Mouse (Mus musculus) kidney, embryonic 16.5 days (tissue): ENCODE results near the gene Rfc1. TPM values are rescaled to one million over a fixed set of nuclear protein-coding genes. Genes with fewer than 3 reads are reported as not detected.
"Not testable (repeated sequence)": the region's sequence is repeated elsewhere in the genome, so short reads cannot be mapped to it uniquely, and the experiment has no call there.

Source experiments
- ATAC-seq: fragments of 200-750 bp; cut with Nextera tagmentation; 2 replicates; pipeline ENCODE4 v1.8.0; 2017; ENCODE audit warnings: moderate TSS enrichment; ENCODE audit not compliant: low FRiP score, low TSS enrichment
- H3K27ac ChIP-seq: fragments of 300-500 bp; sonication (generic); 2 replicates; pipeline ENCODE4 v1.5.1; 2014; ENCODE audit warnings: low read length
- H3K27me3 ChIP-seq: fragments of 300-500 bp; sonication (generic); 2 replicates; pipeline ENCODE4 v1.6.1; 2014; ENCODE audit warnings: low read length, control low read depth, mixed read lengths; ENCODE audit not compliant: insufficient read depth
- H3K36me3 ChIP-seq: fragments of 300-500 bp; sonication (generic); 2 replicates; pipeline ENCODE4 v1.6.1; 2014; ENCODE audit warnings: low read length, control low read depth, mixed read lengths; ENCODE audit not compliant: insufficient read depth
- H3K4me1 ChIP-seq: fragments of 300-500 bp; sonication (generic); 2 replicates; pipeline ENCODE4 v1.6.1; 2014; ENCODE audit warnings: low read length, control low read depth, mixed read lengths; ENCODE audit not compliant: insufficient read depth
- H3K4me2 ChIP-seq: fragments of 300-500 bp; sonication (generic); replicated peaks from 2 replicates; pipeline ENCODE4 v1.6.1; 2014; ENCODE audit warnings: low read depth, low read length
- H3K4me3 ChIP-seq: fragments of 300-500 bp; sonication (generic); 2 replicates; pipeline ENCODE4 v1.5.1; 2014; ENCODE audit warnings: mild to moderate bottlenecking, low read length
- H3K9ac ChIP-seq: fragments of 300-500 bp; sonication (generic); replicated peaks from 2 replicates; pipeline ENCODE4 v1.6.1; 2014; ENCODE audit warnings: low read length
- H3K9me3 ChIP-seq: fragments of 300-500 bp; sonication (generic); 2 replicates; pipeline ENCODE4 v1.6.1; 2016; ENCODE audit warnings: low read length, control low read depth
- WGBS: fragments of 180-500 bp; shearing (Covaris S2); extraction: QIAGEN DNeasy Blood & Tissue Kit; methylation state at CpG from one replicate; pipeline ENCODE4 v1.1.7; 2014; 5-methylcytosine and 5-hydroxymethylcytosine counted together
- polyA plus RNA-seq: library from polyadenylated mRNA; unstranded; fragments of >200 nt; fragmentation: Nextera tagmentation; extraction: Ambion mirVana; gene quantifications from 2 replicates; pipeline ENCODE4 v1.2.1, GENCODE M21; 2015

Rfc1 gene
- polyA plus RNA-seq, 1 experiment from 2014 or later: 70.8 TPM

DNA sequence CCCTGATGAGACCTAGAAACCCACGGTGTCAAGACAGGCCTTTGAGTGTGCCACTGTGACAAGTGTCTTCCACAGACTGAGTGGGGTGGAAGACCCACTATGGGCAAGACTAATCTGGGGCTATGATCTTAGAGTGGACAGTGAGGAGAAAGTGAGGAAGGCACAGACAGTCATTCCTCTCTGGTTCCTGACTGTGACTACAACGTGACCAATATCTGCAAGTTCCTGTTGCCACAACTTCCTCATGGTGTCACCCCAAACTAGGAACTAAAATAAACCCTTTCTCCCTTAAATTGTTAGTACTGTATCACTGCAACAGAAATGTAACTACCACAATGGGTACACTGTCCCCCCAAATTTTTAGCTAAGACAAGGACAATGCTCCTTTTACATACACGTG is 26.6 kb downstream of the Rfc1 start:
- H3K9ac ChIP-seq: no peak overlapping the region
- no peaks in the 10 kb centered on the region for H3K4me1 ChIP-seq
- 96% methylated on average over 3 of the region's 3 CpGs for WGBS
- H3K27me3 ChIP-seq: no peaks in the 10 kb centered on the region
- no peak overlapping the region for H3K4me3 ChIP-seq
- no peak overlapping the region for H3K27ac ChIP-seq
- ATAC-seq: no peak
- no peak overlapping the region for H3K4me2 ChIP-seq
- H3K9me3 ChIP-seq: no peaks in the 10 kb centered on the region
- H3K36me3 ChIP-seq: peaks cover 39% of the 10 kb centered on the region

DNA sequence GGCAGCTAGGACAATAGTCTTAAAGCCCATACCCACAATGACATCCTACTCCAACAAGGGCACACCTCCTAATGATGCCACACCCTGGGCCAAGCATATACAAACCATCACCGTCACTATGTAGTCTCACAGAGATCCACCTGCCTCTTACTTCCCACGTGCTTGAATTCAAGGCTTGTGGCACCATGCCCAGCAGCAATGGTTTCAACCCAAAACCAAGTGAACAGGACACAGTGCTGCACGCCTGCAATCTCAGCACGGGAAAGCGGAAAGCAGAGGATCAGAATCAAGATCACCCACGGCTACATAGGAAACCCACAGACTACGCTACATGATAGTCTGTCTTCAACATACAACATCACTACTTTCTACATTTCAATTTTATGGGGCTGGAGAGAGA is 27.3 kb downstream of the Rfc1 start:
- Histone ChIP-seq H3K9me3 (no peaks in the 10 kb centered on the region), H3K36me3 (peaks cover 37% of the 10 kb centered on the region), H3K4me1 (no peaks in the 10 kb centered on the region), H3K4me3 (no peak overlapping the region), H3K4me2 (no peak overlapping the region), H3K27me3 (no peaks in the 10 kb centered on the region), H3K9ac (no peak overlapping the region), H3K27ac (no peak overlapping the region)
- WGBS: 94% methylated on average over 7 of the region's 7 CpGs
- ATAC-seq: no peak

DNA sequence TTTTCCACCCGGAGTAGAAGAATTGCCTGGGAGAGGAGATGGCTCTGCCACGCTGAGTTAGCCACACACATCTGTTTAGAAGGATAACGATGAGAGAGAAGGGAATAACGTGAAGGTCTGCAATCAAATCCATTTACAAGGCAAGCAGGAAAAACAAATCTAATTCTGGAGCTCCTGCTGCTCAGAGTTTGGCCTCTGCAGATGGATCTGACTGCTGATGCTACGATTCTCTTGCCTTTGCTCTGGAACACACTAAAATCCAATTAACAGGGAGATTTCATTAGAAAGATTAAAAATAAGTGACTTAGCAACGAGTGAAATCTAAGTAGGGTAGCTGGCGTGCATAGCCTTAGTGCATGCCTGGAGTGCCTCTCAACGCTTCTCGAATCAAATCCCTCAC is 30.0 kb downstream of the Rfc1 start:
- peaks cover 30% of the 10 kb centered on the region for H3K36me3 ChIP-seq
- 78% methylated on average over 9 of the region's 9 CpGs for WGBS

DNA sequence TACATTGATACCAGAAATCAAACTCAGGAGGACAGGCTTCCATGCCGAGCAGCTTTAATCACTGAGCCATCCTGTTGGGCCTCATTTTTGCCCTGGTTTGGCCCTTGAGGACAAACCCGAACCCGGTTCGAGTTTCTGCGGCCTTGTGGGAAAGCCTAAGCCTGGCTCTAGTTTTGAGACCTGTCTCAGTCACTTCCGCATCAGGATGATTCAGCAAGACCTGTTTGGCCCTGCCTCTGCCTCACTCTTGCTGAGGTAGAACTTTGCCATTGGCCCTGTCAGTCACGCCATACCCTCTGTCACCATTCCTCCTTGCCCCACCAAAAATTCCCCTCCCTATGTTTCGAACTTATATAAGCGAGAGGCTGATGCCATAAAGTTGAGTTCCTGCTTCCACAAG is 35.3 kb downstream of the Rfc1 start:
- Histone ChIP-seq H3K27ac (no peak overlapping the region), H3K36me3 (peaks cover 27% of the 10 kb centered on the region; the same call in 1 of the 2 replicates), H3K9ac (no peak overlapping the region), H3K4me2 (no peak overlapping the region), H3K27me3 (no peaks in the 10 kb centered on the region), H3K9me3 (no peaks in the 10 kb centered on the region), H3K4me3 (no peak overlapping the region), H3K4me1 (no peaks in the 10 kb centered on the region)
- no peak for ATAC-seq
- 93% methylated on average over 9 of the region's 9 CpGs for WGBS

More for the DNA sequence above, 30.0 kb downstream of the Rfc1 start:
- Histone ChIP-seq H3K4me3 (no peak overlapping the region), H3K9me3 (no peaks in the 10 kb centered on the region), H3K4me1 (no peaks in the 10 kb centered on the region), H3K27me3 (no peaks in the 10 kb centered on the region), H3K4me2 (no peak overlapping the region), H3K27ac (no peak overlapping the region), H3K9ac (no peak overlapping the region)
- ATAC-seq: no peak

DNA sequence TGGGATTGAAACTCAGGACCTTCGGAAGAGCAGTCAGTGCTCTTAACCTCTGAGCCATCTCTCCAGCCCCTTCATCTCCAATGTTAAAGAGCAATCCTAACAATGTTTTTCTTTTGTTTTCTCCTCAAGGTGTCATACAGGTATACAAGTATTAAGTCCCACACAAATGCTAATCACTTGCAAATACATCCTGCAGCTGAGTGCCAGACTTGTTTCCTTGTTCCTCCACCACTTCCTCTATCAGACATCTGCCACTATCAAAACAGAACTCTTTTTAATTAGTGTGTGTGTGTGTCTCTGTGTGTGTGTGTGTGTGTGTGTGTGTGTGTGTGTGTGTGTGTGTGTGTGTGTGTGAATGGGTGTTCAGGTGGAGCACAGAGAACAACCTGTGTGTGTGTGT is 35.8 kb downstream of the Rfc1 start:
- not testable (repeated sequence) for H3K4me3 ChIP-seq, H3K4me1 ChIP-seq, H3K9me3 ChIP-seq, ATAC-seq, H3K9ac ChIP-seq, H3K27me3 ChIP-seq, H3K4me2 ChIP-seq, H3K27ac ChIP-seq
- peaks cover 24% of the 10 kb centered on the region; the same call in 1 of the 2 replicates for H3K36me3 ChIP-seq
- 97% methylated on average over 1 of the region's 1 CpGs for WGBS

DNA sequence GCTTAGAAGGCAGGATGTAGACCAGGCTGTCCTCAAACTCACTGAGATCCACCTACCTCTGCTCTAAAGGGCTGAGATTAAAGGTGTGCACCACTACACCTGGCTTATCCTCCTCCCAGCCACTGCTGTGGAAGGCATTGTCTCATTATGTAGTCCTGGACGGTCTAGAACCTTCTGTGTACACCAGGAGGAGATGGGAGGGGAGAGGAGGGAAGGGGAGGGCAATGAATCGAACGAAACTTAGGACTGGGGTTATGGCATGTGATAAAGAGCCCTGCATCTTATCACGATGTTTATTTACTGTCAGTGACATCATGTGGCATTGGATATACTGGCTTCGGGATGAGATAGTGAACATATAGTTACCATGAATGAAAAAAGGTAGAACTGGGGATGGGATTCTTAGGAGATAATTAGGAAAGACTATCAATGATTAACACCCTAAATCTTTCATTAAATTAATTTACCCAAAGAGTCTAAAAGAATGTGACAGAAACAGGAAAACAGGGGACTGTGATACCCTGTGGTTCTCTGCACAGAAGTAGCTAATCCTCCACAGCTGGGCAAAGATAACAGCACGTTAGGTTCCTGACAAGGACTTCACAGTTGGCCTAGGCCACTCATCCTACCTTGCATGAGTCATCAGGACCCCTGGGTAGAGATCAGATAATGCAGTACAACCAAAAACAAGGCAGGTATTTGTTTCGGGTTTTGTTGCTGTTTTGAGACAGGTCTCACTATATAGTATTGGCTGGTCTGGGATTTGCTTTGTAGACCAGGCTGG is 37.1 kb downstream of the Rfc1 start:
- no peaks in the 10 kb centered on the region for H3K9me3 ChIP-seq
- no peak for ATAC-seq
- H3K27ac ChIP-seq: no peak overlapping the region
- no peak overlapping the region for H3K4me3 ChIP-seq
- no peaks in the 10 kb centered on the region for H3K4me1 ChIP-seq
- H3K9ac ChIP-seq: no peak overlapping the region
- peaks cover 26% of the 10 kb centered on the region for H3K36me3 ChIP-seq
- WGBS: 85% methylated on average over 7 of the region's 7 CpGs
- no peak overlapping the region for H3K4me2 ChIP-seq
- H3K27me3 ChIP-seq: no peaks in the 10 kb centered on the region

DNA sequence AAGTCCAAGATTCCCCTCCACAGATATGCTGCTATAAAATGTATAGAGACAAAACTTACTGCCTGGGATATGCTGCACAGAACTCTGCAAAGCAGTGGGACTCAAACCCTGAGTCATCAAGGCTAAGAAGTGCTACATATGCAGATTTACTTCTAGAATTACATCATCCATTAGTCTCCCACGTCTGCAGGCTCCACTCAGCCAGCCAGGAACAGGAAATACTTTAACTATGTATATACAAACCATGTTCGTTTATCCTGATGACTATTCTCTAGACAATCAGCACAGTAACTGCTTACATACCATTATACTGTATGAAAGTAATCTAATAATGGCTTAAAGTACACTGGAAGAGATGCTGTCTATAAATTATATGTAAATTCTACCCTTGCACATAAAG is 41.2 kb downstream of the Rfc1 start:
- Histone ChIP-seq H3K27ac (no peak overlapping the region), H3K36me3 (peaks cover 44% of the 10 kb centered on the region), H3K9ac (no peak overlapping the region), H3K4me3 (no peak overlapping the region), H3K9me3 (no peaks in the 10 kb centered on the region), H3K27me3 (no peaks in the 10 kb centered on the region), H3K4me2 (no peak overlapping the region), H3K4me1 (no peaks in the 10 kb centered on the region)
- 32% methylated on average over 2 of the region's 2 CpGs for WGBS
- no peak for ATAC-seq

DNA sequence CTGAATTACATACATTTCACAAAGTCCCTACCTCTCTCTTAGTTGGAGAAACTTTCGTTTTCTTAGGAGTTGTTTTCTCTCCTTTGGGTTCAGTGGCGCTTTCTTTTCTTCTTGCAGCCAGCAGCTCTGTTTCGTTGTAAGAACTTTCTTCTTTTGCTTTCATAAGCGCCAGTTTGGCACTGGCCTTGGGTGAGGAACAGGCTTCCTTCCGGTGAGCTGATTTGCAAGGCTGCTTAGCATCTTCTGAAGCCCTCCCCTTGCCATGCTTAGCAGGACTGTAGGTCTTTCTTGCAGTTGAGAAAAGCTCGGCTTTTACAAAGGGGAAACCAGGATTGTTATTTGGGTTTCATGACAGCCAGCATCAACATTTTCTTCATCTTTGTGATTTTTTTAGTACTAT is 41.8 kb downstream of the Rfc1 start:
- Histone ChIP-seq H3K9me3 (no peaks in the 10 kb centered on the region), H3K27ac (no peak overlapping the region), H3K27me3 (no peaks in the 10 kb centered on the region), H3K36me3 (peaks cover 47% of the 10 kb centered on the region), H3K4me2 (no peak overlapping the region), H3K9ac (no peak overlapping the region), H3K4me1 (no peaks in the 10 kb centered on the region), H3K4me3 (no peak overlapping the region)
- ATAC-seq: no peak
- WGBS: 93% methylated on average over 6 of the region's 6 CpGs

DNA sequence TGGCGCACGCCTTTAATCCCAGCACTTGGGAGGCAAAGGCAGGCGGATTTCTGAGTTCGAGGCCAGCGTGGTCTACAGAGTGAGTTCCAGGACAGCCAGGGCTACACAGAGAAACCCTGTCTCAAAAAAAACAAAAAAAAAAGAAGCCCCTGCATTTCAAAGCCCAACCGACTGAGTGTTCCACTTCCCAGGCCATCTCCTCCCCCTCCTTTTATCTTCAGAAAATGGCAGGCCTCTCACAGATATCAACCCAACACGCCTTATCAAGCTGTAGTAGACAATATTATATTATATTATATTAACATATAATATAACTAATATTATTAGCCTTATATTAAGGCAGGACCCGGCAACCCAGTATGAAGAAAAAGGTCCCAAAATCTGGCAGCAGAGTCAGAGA is 46.5 kb downstream of the Rfc1 start:
- not testable (repeated sequence) for H3K4me1 ChIP-seq, H3K27me3 ChIP-seq, H3K27ac ChIP-seq, H3K9me3 ChIP-seq, ATAC-seq, H3K9ac ChIP-seq, H3K4me2 ChIP-seq, H3K4me3 ChIP-seq
- 86% methylated on average over 8 of the region's 8 CpGs for WGBS
- H3K36me3 ChIP-seq: peaks cover 73% of the 10 kb centered on the region

DNA sequence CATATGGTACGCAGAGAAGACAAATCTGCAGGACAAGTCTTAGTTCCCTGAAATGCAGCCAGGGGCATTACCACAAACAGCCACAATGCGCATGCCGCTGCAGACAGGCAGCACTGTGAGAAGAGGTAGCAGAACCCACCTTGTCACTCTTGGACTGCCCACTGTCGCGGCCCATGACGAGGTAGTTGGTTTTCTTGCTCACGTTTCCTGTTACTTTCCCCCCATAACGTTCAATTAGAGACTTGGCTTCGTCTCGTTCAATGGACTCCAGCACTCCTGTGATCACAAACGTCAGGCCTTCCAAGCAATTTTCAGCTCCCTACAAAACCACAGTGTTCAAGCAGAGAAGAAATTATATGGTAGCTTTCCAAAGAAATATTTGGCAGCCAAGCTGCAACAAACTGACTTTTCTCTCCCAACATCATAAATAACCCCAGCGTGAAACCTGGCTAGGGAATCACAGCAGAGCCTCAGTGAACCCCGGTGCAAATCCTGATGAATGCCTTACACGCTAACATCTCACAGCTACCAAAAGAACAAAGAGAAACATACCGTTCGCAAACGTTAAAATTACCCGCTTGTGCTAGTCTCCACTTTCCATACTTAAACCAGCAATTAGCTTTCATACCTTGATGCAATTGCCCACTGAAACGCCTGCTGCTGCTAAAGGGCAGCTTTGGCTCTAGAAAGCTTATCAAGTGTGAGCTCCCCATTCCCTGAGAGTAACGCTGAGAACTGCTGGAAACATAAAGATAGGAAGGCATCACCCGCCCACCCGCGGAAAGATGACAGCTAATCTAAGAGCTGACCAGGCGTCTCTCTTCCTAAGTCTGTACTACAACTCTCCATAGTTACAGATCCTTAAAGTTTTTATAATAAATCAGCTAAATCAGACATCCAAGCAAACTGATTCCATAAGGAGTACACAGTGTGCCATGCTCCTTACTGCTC is 47.4 kb downstream of the Rfc1 start:
- Histone ChIP-seq H3K4me3 (no peak overlapping the region), H3K4me1 (no peaks in the 10 kb centered on the region), H3K27ac (no peak overlapping the region), H3K27me3 (no peaks in the 10 kb centered on the region), H3K9ac (no peak overlapping the region), H3K36me3 (peaks cover 68% of the 10 kb centered on the region), H3K4me2 (no peak overlapping the region), H3K9me3 (no peaks in the 10 kb centered on the region)
- WGBS: 86% methylated on average over 24 of the region's 24 CpGs
- no peak for ATAC-seq
